Mouse (Mus musculus): Measurements from ENCODE around the gene Sergef. TPM values are rescaled to one million over a fixed set of nuclear protein-coding genes. Genes with fewer than 3 reads are reported as not detected.
A peak's percentile ranks its signal among the peaks of the same experiment; 100 is the strongest.

Gene Sergef
- total RNA-seq, 2 experiments from 2014 or later = 8.7 to 10.6 TPM

DNA sequence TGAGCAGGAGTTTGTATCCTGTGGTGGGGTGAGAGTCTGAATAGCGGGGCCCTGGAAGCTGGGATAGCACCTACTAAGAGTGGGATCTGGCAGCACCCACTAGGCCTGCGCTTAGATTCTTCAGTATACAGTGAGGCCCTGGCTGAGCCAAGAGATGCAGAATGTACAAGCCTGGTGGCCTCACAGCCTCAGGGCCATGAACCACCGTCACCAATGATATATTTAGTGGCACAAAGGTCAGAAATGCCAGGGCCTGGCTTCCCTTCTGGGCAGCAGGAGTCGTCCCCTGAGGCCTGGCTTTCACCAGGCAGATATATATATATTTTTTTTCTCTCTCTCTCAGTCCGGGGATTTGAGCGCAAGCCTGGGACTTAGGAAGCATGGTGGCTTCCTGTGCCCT lies 228.9 kb downstream of the Sergef start:
- no peak for DNase-seq (ENCODE audit: low spot score in 2 of 2)

DNA sequence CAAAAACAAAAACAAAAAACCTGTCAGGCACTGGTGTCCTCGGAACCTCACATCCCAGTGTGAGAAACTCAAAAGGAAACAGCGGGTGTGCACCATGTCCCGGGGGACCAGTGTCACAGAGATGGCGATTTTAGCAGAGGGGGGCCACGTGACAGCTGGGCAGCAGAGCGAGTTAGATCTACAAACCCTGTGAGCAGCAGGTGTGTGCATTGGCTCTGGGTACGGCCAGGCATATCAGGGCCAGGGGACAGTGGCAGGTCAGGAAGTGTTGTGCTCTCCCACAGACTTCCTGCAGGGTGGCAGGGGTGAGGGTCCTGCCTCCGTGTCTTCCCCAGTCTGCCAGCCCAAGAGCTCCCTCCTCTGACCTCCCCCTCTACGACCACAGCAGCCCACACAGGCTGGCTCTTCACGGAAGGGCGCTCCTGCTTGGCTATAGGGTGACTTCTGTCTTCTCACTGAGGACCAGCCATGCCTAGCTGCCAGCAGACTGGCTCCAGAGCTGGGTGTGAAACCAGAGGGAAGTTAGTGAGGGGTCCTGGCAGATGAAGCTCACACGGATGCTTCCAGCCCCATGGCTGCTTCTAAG lies 230.3 kb downstream of the Sergef start:
- DNase-seq (ENCODE audit: low spot score in 2 of 2) = no peak

DNA sequence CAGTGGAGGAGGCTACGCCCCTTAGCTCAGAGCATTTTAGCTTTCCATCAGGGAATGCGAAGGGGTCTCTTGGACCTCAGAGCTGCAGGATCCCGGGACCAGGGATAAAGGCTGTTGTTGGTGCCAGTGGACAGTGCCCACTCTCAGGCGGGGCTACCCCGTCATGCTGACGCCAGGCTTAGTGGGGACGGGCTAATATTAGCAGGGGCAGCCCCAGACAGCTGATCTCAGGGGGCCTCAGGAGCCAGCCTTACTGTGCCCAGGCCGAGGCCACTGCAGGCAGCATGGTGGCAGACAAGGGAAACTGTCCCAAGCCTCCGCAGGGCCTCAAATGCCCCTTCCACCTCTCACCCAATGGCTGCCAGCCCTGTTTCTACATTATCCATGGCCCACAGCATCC lies 231.0 kb downstream of the Sergef start:
- no peak for DNase-seq (ENCODE audit: low spot score in 2 of 2)

DNA sequence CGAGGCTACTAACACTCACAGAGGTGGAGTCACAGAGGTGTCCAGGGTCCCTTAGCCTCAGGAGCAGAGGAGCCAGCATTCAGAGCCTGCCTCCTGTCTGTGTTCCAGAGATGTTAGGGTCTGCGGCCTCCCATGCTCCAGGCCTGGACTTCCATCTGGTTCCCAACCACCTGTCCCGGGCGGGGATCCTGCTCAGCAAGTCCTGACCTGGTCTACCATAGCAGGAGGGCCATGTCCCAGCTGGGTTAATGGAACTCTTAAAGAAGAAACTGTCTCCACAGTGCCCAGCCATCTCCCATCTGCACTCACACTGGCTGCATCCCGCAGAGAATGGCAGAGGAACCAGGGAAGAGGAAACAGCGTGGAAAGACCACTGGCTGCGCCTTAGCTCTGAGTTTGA lies 234.9 kb downstream of the Sergef start:
- DNase-seq (ENCODE audit: low spot score in 2 of 2) = no peak

DNA sequence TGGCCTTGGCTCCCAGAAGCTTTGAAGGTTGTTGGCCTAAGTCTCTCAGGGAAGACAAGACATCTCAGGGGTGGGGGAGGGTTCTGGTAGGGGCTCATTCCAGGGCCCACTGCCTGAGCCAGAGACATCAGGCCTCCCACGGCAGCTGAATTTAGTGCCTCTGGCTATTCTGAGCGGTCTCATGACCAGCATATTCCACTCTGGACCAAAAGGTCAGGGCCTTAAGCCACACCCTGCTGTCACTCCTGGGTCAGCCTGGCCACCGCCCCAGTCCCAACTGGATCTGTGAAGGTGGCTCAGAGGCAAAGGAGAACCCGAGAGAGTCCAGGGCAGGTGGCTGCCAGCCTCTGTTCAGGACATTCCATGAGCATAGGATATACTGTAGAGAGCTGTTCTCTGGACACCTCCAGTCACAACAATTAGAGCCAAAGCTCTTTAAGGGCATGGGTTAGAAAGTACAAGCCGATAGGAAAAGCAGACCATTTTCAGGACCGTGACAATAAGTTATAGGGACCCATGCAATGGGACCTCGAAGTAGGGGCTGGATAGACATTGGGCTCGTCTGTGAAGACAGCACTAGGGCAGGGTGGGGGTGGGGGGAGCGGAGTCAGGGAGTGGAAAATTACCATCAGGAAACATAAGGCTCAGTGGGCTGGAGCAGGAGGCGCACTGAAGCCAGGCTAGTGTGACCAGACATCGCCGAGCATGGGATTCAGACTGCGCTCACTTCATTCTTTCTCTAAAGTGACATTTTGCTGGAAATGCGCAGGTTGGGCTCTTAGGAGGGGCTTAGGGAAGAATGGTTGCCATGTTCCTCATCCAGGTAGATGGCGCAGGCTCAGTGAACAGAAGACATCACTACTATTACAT lies 235.8 kb downstream of the Sergef start:
- DNase-seq (ENCODE audit: low spot score in 2 of 2) = no peak

DNA sequence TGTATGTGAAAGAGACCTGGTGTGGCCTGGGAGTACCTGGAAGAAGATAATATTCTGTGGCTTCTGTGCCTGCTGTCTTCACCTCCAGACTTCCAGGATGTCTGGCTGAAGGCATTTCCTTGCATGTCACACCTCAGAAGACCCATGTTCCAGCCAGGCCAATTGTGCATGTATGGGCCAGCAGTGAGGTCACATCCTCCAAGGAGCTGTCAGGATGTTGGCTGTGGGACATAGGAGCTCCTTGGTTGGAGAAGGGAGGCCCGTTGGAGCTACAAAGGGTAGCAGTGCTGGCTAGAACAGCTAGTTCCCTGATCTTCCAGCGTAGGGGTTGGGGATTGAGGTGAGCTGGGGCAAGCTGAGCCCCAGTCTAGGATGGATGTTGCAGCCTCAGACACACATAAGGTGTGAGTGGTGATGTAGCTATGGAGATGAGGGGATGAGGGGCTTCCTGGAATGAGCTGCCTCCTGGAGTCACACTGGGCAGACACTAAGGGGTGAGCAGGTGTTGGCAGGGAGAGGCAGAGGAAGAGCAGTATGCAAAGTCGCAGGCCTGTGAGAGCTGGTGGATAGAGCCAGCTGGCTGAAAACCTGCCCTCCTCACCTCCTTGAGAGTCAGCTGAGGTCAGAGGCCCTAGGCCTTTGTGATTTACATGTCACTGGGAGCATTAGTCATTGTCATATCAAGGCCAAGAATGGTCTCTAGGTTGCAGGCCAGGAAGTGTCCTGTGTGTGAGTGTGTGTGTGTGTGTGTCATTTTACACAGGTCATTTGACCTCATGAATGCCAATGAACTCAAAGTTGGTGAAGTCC lies 238.0 kb downstream of the Sergef start:
- no peak for DNase-seq (ENCODE audit: low spot score in 2 of 2)

DNA sequence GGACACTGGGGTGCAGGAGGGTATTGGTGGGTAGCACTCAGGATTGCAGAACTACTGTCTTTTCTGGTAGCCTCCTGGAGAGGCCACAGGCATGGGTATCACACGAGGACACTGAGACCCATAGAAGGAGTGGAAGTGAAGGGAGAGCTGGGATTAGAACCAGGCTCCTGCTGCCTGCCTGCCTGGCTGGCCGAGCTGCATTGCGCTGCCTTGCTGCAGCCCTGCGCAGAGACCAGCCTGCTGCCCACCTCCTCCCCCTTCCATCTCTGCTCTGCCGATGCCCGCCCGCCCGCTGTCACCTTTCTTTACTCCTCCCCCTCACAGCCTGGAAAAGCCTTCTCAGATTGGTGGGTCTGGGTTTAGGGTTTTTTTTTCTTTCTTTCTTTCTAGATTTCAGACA lies 239.3 kb downstream of the Sergef start:
- no peak for DNase-seq (ENCODE audit: low spot score in 2 of 2)

DNA sequence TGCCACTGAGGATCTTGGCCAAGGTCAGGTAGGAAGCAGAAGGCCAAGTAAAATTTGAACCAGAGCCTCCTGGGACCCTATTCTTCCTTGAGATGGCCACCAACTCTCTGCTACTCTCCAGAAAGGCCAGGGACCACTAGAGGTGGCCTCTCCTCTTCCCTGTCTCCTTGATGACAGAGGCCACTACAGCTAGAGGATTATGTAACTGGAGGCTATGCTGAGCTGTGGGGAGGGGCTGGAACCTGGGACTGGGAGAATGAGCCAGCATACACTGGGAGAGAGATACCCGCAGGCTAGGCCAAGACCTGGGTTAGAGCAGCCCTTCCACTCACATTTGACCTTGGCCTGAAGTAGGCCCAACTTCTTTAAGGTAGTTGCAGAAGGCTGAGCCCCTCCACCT lies 239.9 kb downstream of the Sergef start:
- no peak for DNase-seq (ENCODE audit: low spot score in 2 of 2)

DNA sequence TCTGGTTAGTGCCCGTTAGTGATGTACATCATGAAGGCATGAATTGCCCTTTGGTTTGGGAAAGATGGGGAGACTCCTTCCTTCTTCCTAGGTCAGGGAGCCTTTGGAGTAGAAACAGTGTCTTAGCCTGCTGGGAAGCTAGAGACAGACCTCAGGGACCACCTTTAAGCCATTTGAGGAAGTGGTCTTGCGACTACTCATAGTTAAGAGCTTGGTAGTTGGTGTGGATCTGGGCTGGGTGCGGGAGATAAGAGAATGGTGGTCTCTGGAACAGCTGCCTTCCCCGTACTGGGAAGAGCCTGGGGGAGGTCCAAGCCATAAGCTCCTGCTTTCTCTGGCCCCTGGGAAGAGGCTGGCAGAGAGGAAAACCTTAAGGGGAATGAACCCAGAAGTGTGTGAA lies 241.0 kb downstream of the Sergef start:
- DNase-seq (ENCODE audit: low spot score in 2 of 2) = no peak

DNA sequence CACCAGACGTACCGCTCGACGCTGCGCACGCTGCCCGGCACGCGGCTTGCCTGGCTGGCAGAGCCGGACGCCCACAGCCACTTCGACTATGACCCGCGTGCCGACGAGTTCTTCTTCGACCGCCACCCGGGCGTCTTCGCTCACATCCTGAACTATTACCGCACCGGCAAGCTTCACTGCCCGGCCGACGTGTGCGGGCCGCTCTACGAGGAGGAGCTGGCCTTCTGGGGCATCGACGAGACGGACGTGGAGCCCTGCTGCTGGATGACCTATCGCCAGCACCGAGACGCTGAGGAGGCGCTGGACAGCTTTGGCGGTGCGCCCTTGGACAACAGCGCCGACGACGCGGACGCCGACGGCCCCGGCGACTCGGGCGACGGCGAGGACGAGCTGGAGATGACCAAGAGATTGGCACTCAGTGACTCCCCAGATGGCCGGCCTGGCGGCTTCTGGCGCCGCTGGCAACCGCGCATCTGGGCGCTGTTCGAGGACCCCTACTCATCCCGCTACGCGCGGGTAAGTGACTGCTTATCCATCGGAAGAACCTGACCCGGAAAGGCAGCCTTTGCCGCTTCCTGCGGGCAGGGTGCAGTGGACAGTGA lies 241.8 kb downstream of the Sergef start:
- no peak for DNase-seq (ENCODE audit: low spot score in 2 of 2)

DNA sequence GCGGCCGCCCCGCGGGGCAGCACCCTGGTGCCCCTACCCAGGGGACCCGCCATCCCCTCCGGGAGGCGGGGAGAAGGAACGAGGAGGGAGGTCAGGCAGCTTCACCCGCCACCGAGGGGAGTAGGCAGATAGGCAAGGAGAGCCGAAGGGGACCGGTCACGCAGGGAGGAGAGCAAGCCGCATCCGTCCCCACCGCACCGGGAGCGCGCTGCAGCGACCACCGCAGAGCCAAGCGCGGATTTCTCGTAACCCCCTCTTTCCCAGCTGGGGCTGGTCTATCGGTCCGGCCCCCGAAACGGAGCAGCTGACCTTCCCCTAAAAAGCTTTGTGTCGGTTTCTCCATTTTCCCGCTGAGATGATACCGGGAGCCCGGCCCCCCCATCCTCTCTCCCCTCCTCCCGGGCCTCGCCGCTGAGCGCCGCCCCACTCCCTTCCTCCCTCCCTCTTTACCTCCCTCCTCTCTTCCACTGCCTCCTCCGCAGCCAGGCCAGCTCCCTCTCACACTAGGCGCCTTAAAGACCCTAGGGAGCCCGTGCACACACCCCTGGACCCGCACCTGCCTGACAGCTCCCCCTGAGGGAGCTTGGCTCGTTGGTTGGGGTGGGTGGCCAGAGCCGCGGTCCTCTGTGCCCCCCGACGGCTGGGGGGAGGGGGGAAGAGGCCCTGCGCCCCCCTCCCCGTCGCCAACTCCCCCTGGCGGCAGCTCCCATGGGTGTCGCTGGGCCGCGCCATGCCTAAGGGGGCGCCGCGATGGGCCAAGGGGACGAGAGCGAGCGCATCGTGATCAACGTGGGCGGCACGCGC lies 242.5 kb downstream of the Sergef start:
- no peak for DNase-seq (ENCODE audit: low spot score in 2 of 2)

DNA sequence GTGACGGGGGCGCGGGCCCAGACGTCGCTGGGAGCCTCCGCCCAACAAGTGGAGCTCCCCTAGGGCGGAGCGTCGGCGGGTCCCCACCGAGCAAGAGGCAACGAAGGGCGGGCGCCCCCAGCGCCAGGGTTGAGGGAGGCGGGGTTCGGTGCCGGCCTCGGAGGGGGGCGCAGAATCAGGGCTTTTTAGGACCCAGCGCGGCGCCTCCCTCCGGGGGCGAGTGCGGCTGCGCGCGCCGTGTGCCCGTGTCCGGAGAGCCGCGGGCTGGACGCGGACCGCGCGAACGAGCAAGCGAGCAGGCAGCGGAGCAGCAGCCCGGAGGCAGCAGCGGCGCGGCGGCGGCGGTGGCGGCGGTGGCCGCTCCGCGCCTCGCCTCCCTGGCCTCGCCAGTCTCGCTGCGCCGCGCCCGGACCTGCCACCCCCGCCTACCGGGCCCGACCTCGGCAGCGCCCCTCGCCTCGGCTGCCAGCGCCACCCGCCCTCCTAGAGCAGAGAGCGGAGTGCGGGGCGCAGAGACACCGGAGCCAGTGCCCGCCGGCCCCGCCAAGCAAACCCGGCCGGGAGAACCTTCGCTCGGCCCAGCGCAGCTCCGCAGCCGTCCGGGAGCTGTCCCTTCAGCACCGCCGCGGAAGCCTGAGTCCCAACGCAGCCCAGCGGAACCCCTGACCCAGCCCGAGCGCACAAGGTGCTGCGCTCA lies 243.2 kb downstream of the Sergef start, which contains the start of gene Kcnc1:
Gene Kcnc1, plus strand, starts transcription at position 267 of the 697 bp plus-strand sequence.
- peak; percentile 74 to 86 for DNase-seq (ENCODE audit: low spot score in 2 of 2)

DNA sequence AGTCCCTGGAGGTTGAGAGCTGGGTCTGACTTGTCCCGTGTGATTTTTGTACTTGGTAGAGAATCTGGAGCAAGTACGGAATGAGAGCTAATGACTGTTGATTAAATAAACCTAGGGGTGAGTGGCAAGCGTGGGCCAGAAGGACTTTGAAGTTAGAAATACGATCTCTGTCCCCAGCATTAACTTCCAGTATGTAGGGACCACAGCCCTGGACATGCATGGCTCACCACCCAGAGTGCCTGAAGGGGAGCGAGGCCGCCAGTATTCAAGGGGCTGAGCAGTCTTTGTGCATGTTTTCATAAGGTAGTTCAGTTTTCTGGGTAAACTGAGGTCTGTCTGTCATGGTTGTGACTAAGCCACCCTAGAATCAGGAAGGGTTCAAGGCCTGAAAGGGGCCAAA lies 244.0 kb downstream of the Sergef start:
- no peak for DNase-seq (ENCODE audit: low spot score in 2 of 2)

DNA sequence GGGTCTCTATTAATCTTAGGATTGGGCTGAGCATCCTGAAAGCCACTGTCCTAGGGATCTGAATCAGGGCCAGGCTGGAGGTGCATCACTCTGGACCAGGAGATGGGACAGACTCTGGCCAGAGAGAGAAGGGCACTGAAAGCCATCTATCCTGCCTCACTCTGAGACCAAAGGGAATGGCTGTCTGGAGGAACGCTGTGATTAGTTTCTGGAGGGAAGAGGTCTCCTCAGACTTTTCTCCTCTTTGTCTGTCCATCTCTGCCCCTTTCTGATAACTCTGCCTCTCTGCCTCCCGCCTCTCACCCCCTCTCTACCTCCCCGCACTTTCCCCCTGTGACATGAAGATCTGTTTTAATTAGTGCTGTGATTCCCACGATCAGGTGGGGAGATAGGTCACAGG lies 244.7 kb downstream of the Sergef start:
- no peak for DNase-seq (ENCODE audit: low spot score in 2 of 2)

DNA sequence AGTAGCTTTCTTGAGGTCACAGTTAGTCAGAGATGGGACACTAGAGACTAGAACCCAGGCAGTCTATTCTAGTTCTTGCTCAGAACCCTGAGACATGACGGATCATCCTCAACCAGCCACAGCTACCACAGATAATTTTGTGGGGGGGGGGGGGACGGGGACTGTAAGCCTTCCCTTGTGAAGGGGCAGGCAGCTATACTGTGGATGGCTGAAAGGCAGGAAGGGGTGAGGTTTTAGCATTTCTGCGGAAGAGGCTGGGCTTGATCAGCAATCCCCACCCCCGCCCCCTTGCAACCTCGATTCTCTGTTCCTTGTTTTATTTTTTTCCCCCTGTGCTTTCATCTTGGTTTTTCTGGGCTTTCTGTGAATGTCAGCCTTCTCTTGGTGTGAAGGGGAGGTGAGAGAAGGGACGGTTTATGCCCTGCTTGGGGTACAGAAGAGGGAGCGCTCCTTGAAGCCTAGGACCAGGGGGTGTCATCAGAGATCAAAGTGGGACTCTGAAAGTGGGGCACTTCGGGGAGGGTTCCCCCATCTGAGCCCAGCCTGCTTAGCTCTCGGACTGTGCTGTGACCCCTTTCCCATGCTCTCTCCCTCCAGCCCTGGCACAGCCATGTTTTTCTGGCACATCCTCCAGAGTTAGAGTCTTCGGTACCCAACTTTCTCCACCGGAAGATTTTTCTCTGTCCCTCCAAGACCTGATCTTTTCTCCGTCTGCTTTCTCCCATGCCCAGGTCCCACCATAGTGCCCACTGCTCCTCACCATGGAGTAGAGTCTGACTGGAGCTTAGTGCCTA lies 245.7 kb downstream of the Sergef start:
- no peak for DNase-seq (ENCODE audit: low spot score in 2 of 2)

Data from gastrocnemius, postnatal 4 days (tissue).